Mouse (Mus musculus) heart, postnatal 25 days (tissue): Measurements from ENCODE around the gene Trnau1ap. TPM values are rescaled to one million over a fixed set of nuclear protein-coding genes. Genes with fewer than 3 reads are reported as not detected.

Experiments
- DNase-seq: peaks from one replicate; pipeline ENCODE4 v3.0.0; 2022; ENCODE audit warnings: low spot score
- intact Hi-C: fragments of 180-260 bp; cut with DNase I; formaldehyde crosslinking; loops from one replicate; pipeline ENCODE4 v1.15.1; 2025
- total RNA-seq, 2 experiments: library from RNA; stranded (reverse); gene quantifications; 2 replicates each; pipeline ENCODE4 v1.2.3; 2021

The Trnau1ap gene
- total RNA-seq, 2 experiments from 2014 or later: 22.2 to 23.7 TPM

- intact Hi-C loops: loop anchor here (1.0 to 5.0 kb wide), 3 partner anchors 53 to 166 kb away; partner anchors contain the start of genes Sesn2 and Ythdf2
Observed at GRCm38 (mm10) chr4:132345843-132346212, 16.5 kb upstream of the Trnau1ap start.

DNA sequence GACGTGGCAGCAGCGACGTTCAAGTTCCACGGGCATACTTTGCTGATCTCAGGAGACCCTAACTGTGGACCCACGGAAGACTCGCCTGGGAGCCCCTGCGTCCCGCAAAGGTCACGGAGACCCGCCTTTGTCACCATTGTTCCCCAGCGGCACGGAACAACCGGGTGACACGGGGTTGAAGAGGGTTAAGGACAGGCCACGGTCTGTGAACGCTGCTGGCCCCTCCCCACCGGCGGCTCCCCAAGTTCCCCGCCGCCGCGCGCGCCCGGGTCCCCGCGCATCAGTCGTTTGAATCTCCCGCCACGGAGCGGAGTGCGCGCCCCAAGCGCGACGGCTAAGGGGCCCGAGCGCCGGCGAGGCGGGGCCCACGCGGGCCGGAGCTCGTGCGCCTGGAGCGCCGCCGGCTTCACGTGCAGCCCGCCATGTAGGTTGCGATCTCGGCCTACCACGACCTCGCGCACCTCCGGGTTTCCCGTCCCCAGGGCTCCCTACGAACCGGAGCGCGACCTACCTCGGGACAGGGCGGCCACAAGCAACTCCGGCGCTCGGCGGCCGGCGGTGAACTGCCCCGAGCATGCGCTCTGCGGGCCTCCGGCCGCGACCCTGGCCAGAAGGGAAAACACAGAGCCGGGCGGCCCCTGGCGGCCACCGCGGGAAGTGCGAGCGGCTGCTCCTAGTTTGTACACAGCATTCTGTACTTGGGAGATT is 16.0 kb upstream of the Trnau1ap start:
- intact Hi-C loops: loop anchor here (1.0 to 5.0 kb wide), 3 partner anchors 52 to 167 kb away; partner anchors contain the start of genes Sesn2 and Ythdf2

More at GRCm38 (mm10) chr4:132345843-132346212, 16.5 kb upstream of the Trnau1ap start:
- no peak for DNase-seq

GRCm38 (mm10) chr4:132344403-132345134 is 15.2 kb upstream of the Trnau1ap start:
- no peak for DNase-seq
- intact Hi-C loops: loop anchor here (1.0 to 5.0 kb wide), 4 partner anchors 51 to 168 kb away; partner anchors contain the start of genes Sesn2 and Ythdf2

More for the DNA sequence above, 16.0 kb upstream of the Trnau1ap start:
- peak; percentile 87 for DNase-seq

- DNase-seq: no peak
- intact Hi-C loops: loop anchor here (5.0 kb wide), 1 partner anchor 159 kb away; no protein-coding TSS in a partner anchor
Observed at GRCm38 (mm10) chr4:132341451-132341850, 12.1 kb upstream of the Trnau1ap start.

DNA sequence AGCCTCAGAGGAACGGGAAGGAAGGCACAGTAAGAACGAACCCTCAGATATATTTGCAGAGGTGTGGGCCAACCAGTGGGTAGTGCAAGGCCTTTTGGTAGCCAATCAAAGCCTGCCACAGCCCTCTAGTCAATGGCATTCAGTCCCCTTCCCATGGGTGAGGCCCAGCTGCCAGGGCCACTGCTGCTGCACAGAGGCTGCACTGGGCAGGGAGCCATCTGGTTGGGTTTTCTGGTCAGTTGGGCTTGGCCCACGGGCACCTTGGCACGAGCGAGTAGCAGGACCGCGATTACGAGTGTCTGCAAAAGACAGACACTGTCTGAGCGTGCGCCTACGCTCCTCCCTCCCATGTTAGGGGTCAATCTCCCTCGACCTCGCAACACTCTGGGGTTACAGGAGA is 9.6 kb upstream of the Trnau1ap start:
- intact Hi-C loops: no loop called here
- peak; percentile 28 for DNase-seq

GRCm38 (mm10) chr4:132332880-132333279 is 3.5 kb upstream of the Trnau1ap start:
- intact Hi-C loops: no loop called here
- no peak for DNase-seq

- intact Hi-C loops: no loop called here
- no peak for DNase-seq
Observed at GRCm38 (mm10) chr4:132331960-132332359, 2.6 kb upstream of the Trnau1ap start.

- DNase-seq: no peak
- intact Hi-C loops: loop anchor here (2.0 kb wide), 1 partner anchor 21 kb away; no protein-coding TSS in a partner anchor
Observed at GRCm38 (mm10) chr4:132329835-132330354, 557 bp upstream of the Trnau1ap start.

- intact Hi-C loops: loop anchor here (2.0 kb wide), 1 partner anchor 20 kb away; no protein-coding TSS in a partner anchor
Observed at GRCm38 (mm10) chr4:132328391-132328982, 851 bp downstream of the Trnau1ap start.

DNA sequence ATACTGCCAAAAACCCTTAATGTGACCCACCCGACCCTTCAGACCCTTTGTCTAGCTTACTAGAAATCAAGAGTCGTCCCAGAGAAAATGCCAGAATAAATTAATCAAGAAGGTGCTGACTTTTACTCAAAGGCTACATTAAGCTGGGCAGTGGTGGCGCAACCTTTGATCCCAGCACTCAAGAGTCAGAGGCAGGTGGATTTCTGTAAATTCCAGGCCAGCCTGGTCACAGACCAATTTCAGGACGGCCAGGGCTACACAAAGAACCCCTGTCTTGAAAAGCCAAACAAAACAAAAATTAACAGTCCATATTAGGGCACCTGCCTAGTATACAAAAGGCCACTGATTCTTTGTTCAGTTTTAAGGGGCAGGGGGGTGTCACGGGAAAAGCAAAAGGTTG is 2.9 kb downstream of the Trnau1ap start:
- intact Hi-C loops: no loop called here
- no peak for DNase-seq

More at GRCm38 (mm10) chr4:132328391-132328982, 851 bp downstream of the Trnau1ap start:
- no peak for DNase-seq

DNA sequence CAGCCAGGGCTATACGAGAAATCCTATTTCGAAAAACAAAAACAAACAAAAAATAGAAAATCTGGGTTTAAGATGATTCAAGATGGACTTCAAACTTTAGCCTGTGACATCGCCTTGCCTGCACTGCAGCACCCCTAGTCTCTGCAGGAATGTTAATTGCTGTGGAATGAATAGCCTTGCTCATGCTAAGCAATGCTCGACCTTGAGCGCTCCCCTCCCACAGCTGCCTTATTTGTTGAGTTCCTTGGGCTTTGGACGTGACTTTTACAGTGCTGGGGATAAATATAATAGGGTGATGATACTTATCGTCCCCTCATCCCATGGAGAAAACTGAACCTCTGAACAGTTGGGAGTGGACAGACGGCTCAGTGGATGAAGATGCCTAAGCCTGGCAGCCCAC is 13.6 kb downstream of the Trnau1ap start:
- no peak for DNase-seq
- intact Hi-C loops: no loop called here

DNA sequence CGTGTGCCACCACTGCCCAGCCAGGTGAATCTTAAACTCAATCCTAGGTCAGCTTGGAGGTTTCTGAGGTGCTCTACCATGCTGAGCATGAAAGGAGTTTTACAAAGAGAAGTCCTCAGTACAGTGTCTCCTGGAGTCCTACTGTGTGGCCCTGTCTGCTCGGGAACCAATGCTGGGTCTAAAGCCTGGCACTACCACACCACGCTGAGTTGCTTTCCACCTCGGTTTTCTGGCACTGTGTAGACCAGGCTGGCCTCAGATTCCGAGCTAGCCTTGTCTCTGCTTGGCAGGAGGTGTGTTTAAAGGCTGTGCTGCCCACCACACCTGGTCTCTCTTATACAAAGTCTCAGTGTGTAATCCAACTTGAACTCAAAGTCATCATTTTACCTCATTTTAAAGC is 16.7 kb downstream of the Trnau1ap start:
- intact Hi-C loops: no loop called here

DNA sequence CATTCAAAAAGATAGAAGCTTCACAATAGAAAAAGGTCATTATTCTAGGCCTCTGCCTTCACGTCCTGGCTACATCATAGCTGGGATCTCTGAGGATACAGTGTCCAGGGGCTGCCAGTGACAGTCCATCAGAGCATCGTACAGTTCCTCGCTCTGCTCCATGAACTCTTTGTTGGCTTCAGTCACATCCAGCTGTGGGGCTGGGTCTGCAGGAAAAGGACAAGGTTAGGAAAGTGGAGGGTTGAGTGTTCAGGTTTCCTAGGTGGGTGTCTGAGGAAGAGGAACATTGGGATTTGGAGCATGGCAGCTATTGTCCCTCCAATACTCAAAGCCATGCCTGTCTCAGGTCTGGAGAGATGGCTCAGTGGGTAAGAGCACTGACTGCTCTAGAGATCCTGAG is 17.5 kb downstream of the Trnau1ap start:
- no peak for DNase-seq
- intact Hi-C loops: no loop called here

More for the DNA sequence above, 16.7 kb downstream of the Trnau1ap start:
- DNase-seq: no peak

- DNase-seq: no peak
- intact Hi-C loops: no loop called here
Observed at GRCm38 (mm10) chr4:132311209-132311608, 18.1 kb downstream of the Trnau1ap start.

DNA sequence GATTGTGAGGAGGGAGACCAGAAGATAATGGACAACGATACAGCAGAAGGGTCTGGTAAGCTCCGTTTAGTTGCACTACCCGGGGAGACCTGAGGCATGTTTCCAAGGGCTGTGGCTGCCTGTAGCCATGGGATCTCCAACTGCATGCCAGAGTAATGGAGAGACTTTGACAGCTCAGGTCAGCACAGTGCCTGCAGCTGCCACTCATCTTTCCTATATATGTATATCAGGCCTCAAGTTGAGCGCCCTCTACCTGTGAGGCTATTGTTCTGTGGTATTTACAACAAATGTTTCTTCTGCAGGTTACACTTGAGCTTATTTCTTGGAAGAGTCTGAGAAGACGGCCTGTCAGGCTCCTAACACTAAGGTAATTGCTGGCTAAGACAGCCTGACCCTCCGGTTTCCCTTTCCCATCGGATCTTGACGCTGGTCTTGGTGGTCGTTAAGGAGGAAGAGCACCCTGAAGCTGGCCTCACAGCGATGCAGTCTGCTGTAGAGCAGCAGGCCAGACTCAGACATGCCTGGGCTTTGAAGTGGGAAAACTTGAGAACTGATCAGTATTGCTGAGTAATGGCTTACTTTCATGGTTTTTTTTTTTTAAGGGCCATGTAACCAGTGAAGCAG is 19.4 kb downstream of the Trnau1ap start:
- intact Hi-C loops: loop anchor here (2.0 kb wide), 1 partner anchor 19 kb away; the partner anchor contains the start of gene Trnau1ap
- DNase-seq: no peak

GRCm38 (mm10) chr4:132309140-132309848 is 20.0 kb downstream of the Trnau1ap start:
- DNase-seq: no peak
- intact Hi-C loops: loop anchor here (2.0 kb wide), 1 partner anchor 20 kb away; the partner anchor contains the start of gene Trnau1ap

DNA sequence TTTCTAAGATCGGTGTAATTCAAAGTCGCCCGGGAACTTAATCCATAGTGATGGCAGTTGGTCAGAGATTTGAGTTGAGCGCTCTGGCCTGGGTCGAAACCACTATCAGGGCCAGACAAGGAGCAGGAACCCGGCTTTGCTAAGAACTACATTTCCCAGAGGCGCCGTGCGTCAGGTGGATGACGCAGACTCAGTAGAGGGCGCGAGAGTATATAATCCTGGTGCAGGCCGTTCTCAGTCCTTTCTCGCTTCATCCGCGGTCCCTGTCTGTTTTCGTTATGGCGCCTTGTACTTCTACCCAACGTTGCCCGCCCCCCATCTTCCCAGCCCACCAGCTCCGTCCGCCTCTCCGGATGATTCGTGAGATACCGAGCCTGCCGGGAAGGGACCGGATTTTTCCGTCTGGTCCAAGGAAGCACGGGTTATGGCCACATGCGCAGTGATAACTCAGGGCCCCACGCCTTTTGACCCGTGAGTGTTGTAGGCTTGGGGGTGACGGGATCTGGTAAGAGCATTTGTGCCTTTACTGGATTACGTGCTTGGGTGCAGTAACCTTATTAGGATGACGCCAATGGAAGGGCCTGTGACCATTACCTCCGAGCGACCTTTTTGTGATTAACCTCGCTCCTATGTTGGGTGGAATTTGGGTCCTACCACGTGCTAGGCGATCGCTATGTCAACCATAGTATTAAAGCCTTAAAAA is 20.8 kb downstream of the Trnau1ap start:
- peak; percentile 84 for DNase-seq
- intact Hi-C loops: loop anchor here (2.0 kb wide), 1 partner anchor 20 kb away; the partner anchor contains the start of gene Trnau1ap

DNA sequence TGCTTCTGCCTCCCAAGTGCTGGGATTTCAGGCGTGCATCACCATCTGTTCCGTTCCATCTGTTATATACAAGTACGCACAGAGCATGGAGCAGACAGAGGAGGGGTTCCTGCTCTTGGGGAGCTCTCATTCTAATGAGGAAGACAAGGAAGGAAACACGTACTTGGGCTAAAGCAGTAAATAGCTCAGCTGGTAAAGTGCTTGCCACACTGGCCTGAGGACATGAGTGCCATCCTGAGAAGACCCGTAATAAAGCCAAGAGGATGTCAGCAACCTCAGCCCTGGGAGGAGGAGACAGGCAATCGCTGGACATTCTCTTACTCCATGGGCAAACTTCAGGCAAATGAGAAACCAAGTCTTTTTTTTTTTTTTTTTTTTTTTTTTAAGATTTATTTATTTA is 23.3 kb downstream of the Trnau1ap start:
- no peak for DNase-seq
- intact Hi-C loops: no loop called here
